Mouse (Mus musculus): ENCODE measurements around the gene Ficd. TPM values are rescaled to one million over a fixed set of nuclear protein-coding genes. Genes with fewer than 3 reads are reported as not detected.

Ficd gene
- polyA plus RNA-seq, 1 experiment from 2014 or later = 8.5 TPM

GRCm38 (mm10) chr5:113761585-113761984 lies 26.0 kb downstream of the Ficd start:
- WGBS = 92% methylated on average over 2 of the region's 2 CpGs
- Histone ChIP-seq H3K4me3 (replicated peaks) (no peak overlapping the region), H3K4me1 (no peaks in the 10 kb centered on the region), H3K36me3 (peaks cover 81% of the 10 kb centered on the region), H3K4me2 (replicated peaks) (no peak overlapping the region), H3K9me3 (replicated peaks) (no peaks in the 10 kb centered on the region), H3K27ac (replicated peaks) (no peak overlapping the region), H3K9ac (no peak overlapping the region), H3K27me3 (no peaks in the 10 kb centered on the region)
- no peak for ATAC-seq (ENCODE audit: insufficient number of reproducible peaks, low FRiP score, low TSS enrichment, low read depth)

- Histone ChIP-seq H3K9ac (no peak overlapping the region), H3K4me2 (replicated peaks) (no peak overlapping the region), H3K27me3 (no peaks in the 10 kb centered on the region), H3K9me3 (replicated peaks) (no peaks in the 10 kb centered on the region), H3K4me1 (peaks cover 3% of the 10 kb centered on the region), H3K36me3 (peaks cover 76% of the 10 kb centered on the region), H3K27ac (replicated peaks) (no peak overlapping the region), H3K4me3 (replicated peaks) (no peak overlapping the region)
- ATAC-seq (ENCODE audit: insufficient number of reproducible peaks, low FRiP score, low TSS enrichment, low read depth) = no peak
- WGBS = 83% methylated on average over 7 of the region's 7 CpGs
Observed at GRCm38 (mm10) chr5:113764426-113764825, 28.8 kb downstream of the Ficd start.

GRCm38 (mm10) chr5:113765641-113766526 lies 30.3 kb downstream of the Ficd start:
- ATAC-seq (ENCODE audit: insufficient number of reproducible peaks, low FRiP score, low TSS enrichment, low read depth) = no peak

GRCm38 (mm10) chr5:113768806-113769205 lies 33.2 kb downstream of the Ficd start:
- H3K36me3 ChIP-seq = peaks cover 36% of the 10 kb centered on the region
- H3K4me2 ChIP-seq (replicated peaks) = no peak overlapping the region
- no peaks in the 10 kb centered on the region for H3K27me3 ChIP-seq
- no peaks in the 10 kb centered on the region for H3K9me3 ChIP-seq (replicated peaks)
- no peak for ATAC-seq (ENCODE audit: insufficient number of reproducible peaks, low FRiP score, low TSS enrichment, low read depth)
- H3K4me3 ChIP-seq (replicated peaks) = no peak overlapping the region
- no peak overlapping the region for H3K27ac ChIP-seq (replicated peaks)
- 83% methylated on average over 8 of the region's 8 CpGs for WGBS
- no peak overlapping the region for H3K9ac ChIP-seq
- peaks cover 26% of the 10 kb centered on the region for H3K4me1 ChIP-seq

More at GRCm38 (mm10) chr5:113765641-113766526, 30.3 kb downstream of the Ficd start:
- Histone ChIP-seq H3K36me3 (peaks cover 63% of the 10 kb centered on the region), H3K9me3 (replicated peaks) (no peaks in the 10 kb centered on the region), H3K4me1 (peaks cover 17% of the 10 kb centered on the region), H3K4me3 (replicated peaks) (no peak overlapping the region), H3K9ac (no peak overlapping the region), H3K27ac (replicated peaks) (no peak overlapping the region), H3K27me3 (no peaks in the 10 kb centered on the region), H3K4me2 (replicated peaks) (no peak overlapping the region)
- WGBS = 89% methylated on average over 13 of the region's 13 CpGs

- H3K27ac ChIP-seq (replicated peaks) = peak overlapping the region; percentile 98
- H3K4me3 ChIP-seq (replicated peaks) = peak overlapping the region; percentile 98
- no peaks in the 10 kb centered on the region for H3K9me3 ChIP-seq (replicated peaks)
- WGBS = under 1% methylated on average over 96 of the region's 97 CpGs
- H3K27me3 ChIP-seq = no peaks in the 10 kb centered on the region
- peaks cover 48% of the 10 kb centered on the region for H3K36me3 ChIP-seq
- peaks cover 28% of the 10 kb centered on the region for H3K4me1 ChIP-seq
- ATAC-seq (ENCODE audit: insufficient number of reproducible peaks, low FRiP score, low TSS enrichment, low read depth) = peak; percentile 79
- peak overlapping the region; percentile 97 for H3K9ac ChIP-seq
- peak overlapping the region; percentile 91 for H3K4me2 ChIP-seq (replicated peaks)
Observed at GRCm38 (mm10) chr5:113771213-113772162, 35.9 kb downstream of the Ficd start.

- H3K4me2 ChIP-seq (replicated peaks) = peak within 1 kb of the TSS; percentile 91
- ATAC-seq (ENCODE audit: insufficient number of reproducible peaks, low FRiP score, low TSS enrichment, low read depth) = peak; percentile 86
- H3K9ac ChIP-seq = peak within 1 kb of the TSS; percentile 97
- peaks cover 28% of the 10 kb centered on the region for H3K4me1 ChIP-seq
- peaks cover 46% of the 10 kb centered on the region for H3K36me3 ChIP-seq
- H3K27me3 ChIP-seq = no peaks in the 10 kb centered on the region
- no peaks in the 10 kb centered on the region for H3K9me3 ChIP-seq (replicated peaks)
- H3K4me3 ChIP-seq (replicated peaks) = peak within 1 kb of the TSS; percentile 98
- H3K27ac ChIP-seq (replicated peaks) = peak within 1 kb of the TSS; percentile 98
- under 1% methylated on average over 49 of the region's 49 CpGs for WGBS
Observed at GRCm38 (mm10) chr5:113772450-113772895, 36.9 kb downstream of the Ficd start, which contains the start of the genes Sart3 and Iscu. TSS of gene Sart3 (minus strand) at chr5:113772510. TSS of gene Iscu (plus strand) at chr5:113772748.

- Histone ChIP-seq H3K27ac (replicated peaks) (no peak overlapping the region; the same call in 1 of the 2 replicates), H3K4me2 (replicated peaks) (peak overlapping the region; percentile 91), H3K9me3 (replicated peaks) (no peaks in the 10 kb centered on the region), H3K4me3 (replicated peaks) (peak overlapping the region; percentile 98), H3K36me3 (peaks cover 43% of the 10 kb centered on the region), H3K4me1 (peaks cover 28% of the 10 kb centered on the region), H3K9ac (peak overlapping the region; percentile 59), H3K27me3 (no peaks in the 10 kb centered on the region)
- peak; percentile 14; the same call in 1 of the 2 replicates for ATAC-seq (ENCODE audit: insufficient number of reproducible peaks, low FRiP score, low TSS enrichment, low read depth)
- 2% methylated on average over 38 of the region's 38 CpGs for WGBS
Observed at GRCm38 (mm10) chr5:113772905-113773519, 37.4 kb downstream of the Ficd start.

GRCm38 (mm10) chr5:113773664-113774063 lies 38.1 kb downstream of the Ficd start:
- Histone ChIP-seq H3K9me3 (replicated peaks) (no peaks in the 10 kb centered on the region), H3K27ac (replicated peaks) (no peak overlapping the region; the same call in 1 of the 2 replicates), H3K4me2 (replicated peaks) (peak overlapping the region; percentile 91), H3K4me3 (replicated peaks) (peak overlapping the region; percentile 98), H3K27me3 (no peaks in the 10 kb centered on the region), H3K9ac (no peak overlapping the region), H3K36me3 (peaks cover 37% of the 10 kb centered on the region), H3K4me1 (peaks cover 28% of the 10 kb centered on the region)
- under 1% methylated on average over 7 of the region's 7 CpGs for WGBS
- no peak; the same call in 1 of the 2 replicates for ATAC-seq (ENCODE audit: insufficient number of reproducible peaks, low FRiP score, low TSS enrichment, low read depth)

- Histone ChIP-seq H3K27ac (replicated peaks) (no peak overlapping the region), H3K36me3 (peaks cover 34% of the 10 kb centered on the region), H3K4me2 (replicated peaks) (no peak overlapping the region), H3K9me3 (replicated peaks) (no peaks in the 10 kb centered on the region), H3K9ac (no peak overlapping the region), H3K4me1 (peaks cover 19% of the 10 kb centered on the region), H3K4me3 (replicated peaks) (no peak overlapping the region), H3K27me3 (no peaks in the 10 kb centered on the region)
- ATAC-seq (ENCODE audit: insufficient number of reproducible peaks, low FRiP score, low TSS enrichment, low read depth) = no peak
- WGBS = 90% methylated on average over 10 of the region's 10 CpGs
Observed at GRCm38 (mm10) chr5:113775585-113775984, 40.0 kb downstream of the Ficd start.

- Histone ChIP-seq H3K36me3 (peaks cover 34% of the 10 kb centered on the region), H3K4me3 (replicated peaks) (no peak overlapping the region), H3K9ac (no peak overlapping the region), H3K27ac (replicated peaks) (no peak overlapping the region; the same call in 1 of the 2 replicates), H3K27me3 (no peaks in the 10 kb centered on the region), H3K4me1 (peaks cover 23% of the 10 kb centered on the region), H3K4me2 (replicated peaks) (no peak overlapping the region), H3K9me3 (replicated peaks) (no peaks in the 10 kb centered on the region)
- ATAC-seq (ENCODE audit: insufficient number of reproducible peaks, low FRiP score, low TSS enrichment, low read depth) = no peak
- 88% methylated on average over 15 of the region's 15 CpGs for WGBS
Observed at GRCm38 (mm10) chr5:113776128-113776895, 40.7 kb downstream of the Ficd start.

All from embryonic facial prominence, embryonic 15.5 days (tissue).